Mouse (Mus musculus): ENCODE measurements around the gene Jak1. TPM values are rescaled to one million over a fixed set of nuclear protein-coding genes. Genes with fewer than 3 reads are reported as not detected.
A peak's percentile ranks its signal among the peaks of the same experiment; 100 is the strongest.

The Jak1 gene
- polyA plus RNA-seq (2014; fragmentation: Nextera tagmentation; extraction: Ambion mirVana): 62.9 and 68.0 TPM in 2 replicates

DNA sequence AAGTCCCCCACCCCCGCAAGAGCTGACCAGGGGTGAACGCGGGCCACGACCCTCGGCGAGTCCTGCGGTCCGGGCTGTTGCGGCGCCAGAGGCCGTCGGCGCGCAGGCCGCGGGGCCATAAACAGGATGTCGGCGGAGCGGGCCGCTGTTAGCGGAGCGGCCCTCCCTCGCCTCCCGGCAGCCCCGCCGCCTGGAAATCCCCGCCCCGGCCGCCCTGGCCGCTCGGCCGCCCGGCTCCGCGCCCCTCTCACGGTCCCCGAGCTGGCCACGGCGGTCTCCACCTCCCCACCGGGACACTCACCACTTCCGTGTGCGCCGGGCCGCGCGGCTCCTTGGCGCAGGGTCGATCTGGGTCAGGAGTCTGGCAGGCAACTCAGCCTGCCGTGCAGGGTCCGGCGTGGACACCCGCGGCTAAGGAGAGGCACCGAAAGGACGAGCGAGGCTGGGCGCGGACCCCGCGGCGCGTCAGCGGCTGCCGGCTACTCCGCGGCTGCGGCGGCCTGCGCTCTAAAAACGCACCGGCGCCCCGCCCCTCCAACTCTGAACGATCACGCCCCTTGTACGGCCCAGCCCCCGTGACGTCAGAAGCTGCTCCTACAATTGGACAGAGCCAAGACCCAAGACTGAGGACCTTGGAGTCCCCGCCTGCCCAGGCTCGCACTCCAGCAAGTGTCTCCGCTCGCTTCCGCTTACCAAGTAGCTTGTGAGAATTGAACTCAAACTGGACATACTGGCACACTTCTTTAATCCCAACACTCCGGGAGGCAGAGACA lies at the start of gene Jak1:
Gene Jak1, minus strand, starts transcription at position 542 of the 773 bp plus-strand sequence.
- H3K9me3 ChIP-seq (ENCODE audit: control insufficient read depth, low read length): no peaks in the 10 kb centered on the region

DNA sequence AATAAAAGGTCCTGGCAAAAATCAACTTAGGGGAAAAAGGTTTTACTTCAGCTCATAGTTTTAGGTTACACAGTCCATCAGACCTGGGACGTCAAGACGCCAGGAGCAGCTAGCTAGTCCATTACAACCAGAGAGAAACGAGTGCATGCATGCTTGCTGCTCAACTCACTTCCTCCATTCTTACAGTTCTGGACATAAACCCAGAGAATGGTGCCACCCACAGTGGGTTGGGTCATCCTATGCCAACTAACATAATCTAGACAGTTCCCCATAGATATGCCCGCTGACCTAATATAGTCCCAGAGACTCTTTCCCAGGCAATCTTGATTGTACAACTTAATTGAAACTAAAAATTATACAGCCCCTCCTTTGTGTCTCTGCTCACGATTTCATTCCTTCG lies 47.0 kb upstream of the Jak1 start:
- ATAC-seq (ENCODE audit: low FRiP score): no peak
- no peaks in the 10 kb centered on the region for H3K27me3 ChIP-seq (ENCODE audit: control insufficient read depth, insufficient read depth, low read length)

More for the DNA sequence above, at the start of gene Jak1:
- peak; percentile 99 for ATAC-seq (ENCODE audit: low FRiP score)
- Histone ChIP-seq H3K9ac (ENCODE audit: low read depth, low read length) (peak within 1 kb of the TSS; percentile 86), H3K4me2 (replicated peaks; ENCODE audit: low read depth, low read length) (peak within 1 kb of the TSS; percentile 74), H3K36me3 (ENCODE audit: control insufficient read depth, insufficient read depth, low read length) (no peaks in the 10 kb centered on the region), H3K4me1 (replicated peaks; ENCODE audit: control insufficient read depth, insufficient read depth, low read length) (no peaks in the 10 kb centered on the region), H3K27ac (ENCODE audit: low read depth, low read length) (peak within 1 kb of the TSS; percentile 72), H3K27me3 (ENCODE audit: control insufficient read depth, insufficient read depth, low read length) (no peaks in the 10 kb centered on the region), H3K4me3 (ENCODE audit: low read depth, low read length) (peak within 1 kb of the TSS; percentile 93)
- under 1% methylated on average over 79 of the region's 84 CpGs for WGBS
- peak; percentile 97 for DNase-seq (ENCODE audit: low spot score)

DNA sequence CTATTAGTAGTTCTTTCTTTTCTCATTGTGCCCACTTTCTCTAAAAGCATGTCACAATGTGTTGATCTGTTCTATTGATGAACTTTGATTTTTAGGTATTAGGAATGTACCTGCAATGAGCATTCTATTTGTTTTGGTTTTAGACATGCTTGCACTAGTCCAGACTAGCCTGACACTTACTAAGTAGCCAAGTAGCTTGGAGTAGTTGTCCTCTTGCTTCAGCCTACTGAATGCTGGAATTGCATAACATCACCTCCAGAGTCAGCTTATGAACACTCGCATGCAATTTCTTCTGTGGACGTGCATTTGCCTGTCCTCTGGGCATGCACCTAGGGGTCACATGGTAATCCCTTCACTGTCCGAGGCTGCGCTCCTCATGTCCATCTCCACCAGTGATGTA lies 43.1 kb upstream of the Jak1 start:
- Histone ChIP-seq H3K4me2 (replicated peaks; ENCODE audit: low read depth, low read length) (no peak overlapping the region), H3K27me3 (ENCODE audit: control insufficient read depth, insufficient read depth, low read length) (no peaks in the 10 kb centered on the region), H3K4me3 (ENCODE audit: low read depth, low read length) (no peak overlapping the region), H3K4me1 (replicated peaks; ENCODE audit: control insufficient read depth, insufficient read depth, low read length) (no peaks in the 10 kb centered on the region), H3K27ac (ENCODE audit: low read depth, low read length) (no peak overlapping the region), H3K9me3 (ENCODE audit: control insufficient read depth, low read length) (no peaks in the 10 kb centered on the region), H3K36me3 (ENCODE audit: control insufficient read depth, insufficient read depth, low read length) (no peaks in the 10 kb centered on the region), H3K9ac (ENCODE audit: low read depth, low read length) (no peak overlapping the region)
- no peak for DNase-seq (ENCODE audit: low spot score)
- 83% methylated on average over 4 of the region's 4 CpGs for WGBS
- no peak for ATAC-seq (ENCODE audit: low FRiP score)

More for the DNA sequence above, 47.0 kb upstream of the Jak1 start:
- H3K27ac ChIP-seq (ENCODE audit: low read depth, low read length): no peak overlapping the region
- no peaks in the 10 kb centered on the region for H3K36me3 ChIP-seq (ENCODE audit: control insufficient read depth, insufficient read depth, low read length)
- H3K9me3 ChIP-seq (ENCODE audit: control insufficient read depth, low read length): no peaks in the 10 kb centered on the region
- H3K4me3 ChIP-seq (ENCODE audit: low read depth, low read length): no peak overlapping the region
- no peaks in the 10 kb centered on the region for H3K4me1 ChIP-seq (replicated peaks; ENCODE audit: control insufficient read depth, insufficient read depth, low read length)
- no peak for DNase-seq (ENCODE audit: low spot score)
- WGBS: 82% methylated on average over 6 of the region's 6 CpGs
- no peak overlapping the region for H3K9ac ChIP-seq (ENCODE audit: low read depth, low read length)
- H3K4me2 ChIP-seq (replicated peaks; ENCODE audit: low read depth, low read length): no peak overlapping the region

DNA sequence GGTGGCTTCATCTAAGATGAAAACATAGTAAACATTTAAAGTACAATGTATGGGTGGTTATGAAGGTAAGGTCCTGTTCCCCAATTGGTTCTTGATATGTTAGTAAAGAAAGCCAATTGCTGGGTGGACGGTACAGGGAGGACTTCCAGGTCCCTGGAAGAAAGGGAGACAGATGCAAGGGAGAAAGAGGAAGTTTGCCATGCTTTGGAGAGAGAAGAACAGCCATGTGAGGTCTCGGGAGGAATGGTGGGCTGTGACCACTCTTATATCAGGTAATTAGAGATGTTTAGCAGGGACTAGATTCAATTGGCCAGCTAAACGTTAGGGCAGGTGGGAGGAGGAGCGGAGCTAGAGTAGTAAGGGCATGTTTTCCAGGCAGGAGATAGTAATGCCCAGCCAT lies 42.2 kb upstream of the Jak1 start:
- Histone ChIP-seq H3K27me3 (ENCODE audit: control insufficient read depth, insufficient read depth, low read length) (no peaks in the 10 kb centered on the region), H3K9me3 (ENCODE audit: control insufficient read depth, low read length) (no peaks in the 10 kb centered on the region), H3K9ac (ENCODE audit: low read depth, low read length) (no peak overlapping the region), H3K4me3 (ENCODE audit: low read depth, low read length) (no peak overlapping the region), H3K36me3 (ENCODE audit: control insufficient read depth, insufficient read depth, low read length) (no peaks in the 10 kb centered on the region), H3K4me1 (replicated peaks; ENCODE audit: control insufficient read depth, insufficient read depth, low read length) (no peaks in the 10 kb centered on the region), H3K4me2 (replicated peaks; ENCODE audit: low read depth, low read length) (no peak overlapping the region), H3K27ac (ENCODE audit: low read depth, low read length) (no peak overlapping the region)
- DNase-seq (ENCODE audit: low spot score) (no peak), ATAC-seq (ENCODE audit: low FRiP score) (no peak)
- 84% methylated on average over 4 of the region's 4 CpGs for WGBS

DNA sequence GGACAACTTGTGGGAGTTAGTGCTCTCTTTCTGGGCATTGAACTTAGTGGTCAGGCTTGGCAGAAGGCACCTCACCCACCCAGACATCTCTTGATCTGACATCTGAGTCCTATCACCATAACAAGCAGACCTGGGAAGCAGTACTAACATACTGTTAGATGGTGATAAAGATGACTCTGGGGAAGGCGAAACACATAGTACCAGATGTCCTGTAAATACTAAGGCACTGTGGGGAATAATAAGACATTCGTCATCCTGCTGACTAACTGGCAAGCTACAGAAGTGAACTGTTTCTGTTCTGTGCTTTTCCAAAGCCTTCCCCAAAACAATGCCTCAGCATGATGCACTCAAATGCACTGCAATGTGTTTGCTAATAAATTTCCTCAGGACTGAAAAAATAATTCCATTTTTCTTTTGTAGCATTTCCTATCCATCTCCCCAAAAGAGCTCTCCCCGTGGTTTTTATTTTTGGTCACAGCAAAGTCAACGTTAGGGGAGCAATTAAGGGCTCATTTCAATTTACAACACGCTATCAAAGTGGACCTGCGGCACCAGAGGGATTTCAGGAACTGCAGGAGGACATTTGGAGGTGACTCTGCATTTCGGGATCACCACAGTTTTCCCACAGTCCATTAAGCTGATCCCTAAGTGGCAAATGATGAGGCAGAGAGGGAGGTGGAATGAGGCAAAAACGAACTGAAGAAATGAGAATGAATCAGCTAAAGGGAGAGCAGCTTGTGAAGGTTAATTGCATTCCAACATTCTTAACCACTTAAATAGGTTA lies 41.2 kb upstream of the Jak1 start:
- no peak overlapping the region for H3K4me3 ChIP-seq (ENCODE audit: low read depth, low read length)
- H3K27me3 ChIP-seq (ENCODE audit: control insufficient read depth, insufficient read depth, low read length): no peaks in the 10 kb centered on the region
- 59% methylated on average over 8 of the region's 8 CpGs for WGBS
- H3K9me3 ChIP-seq (ENCODE audit: control insufficient read depth, low read length): no peaks in the 10 kb centered on the region
- ATAC-seq (ENCODE audit: low FRiP score) (no peak), DNase-seq (ENCODE audit: low spot score) (no peak)
- no peak overlapping the region for H3K9ac ChIP-seq (ENCODE audit: low read depth, low read length)
- H3K4me1 ChIP-seq (replicated peaks; ENCODE audit: control insufficient read depth, insufficient read depth, low read length): no peaks in the 10 kb centered on the region
- no peak overlapping the region for H3K4me2 ChIP-seq (replicated peaks; ENCODE audit: low read depth, low read length)
- no peaks in the 10 kb centered on the region for H3K36me3 ChIP-seq (ENCODE audit: control insufficient read depth, insufficient read depth, low read length)
- no peak overlapping the region for H3K27ac ChIP-seq (ENCODE audit: low read depth, low read length)

DNA sequence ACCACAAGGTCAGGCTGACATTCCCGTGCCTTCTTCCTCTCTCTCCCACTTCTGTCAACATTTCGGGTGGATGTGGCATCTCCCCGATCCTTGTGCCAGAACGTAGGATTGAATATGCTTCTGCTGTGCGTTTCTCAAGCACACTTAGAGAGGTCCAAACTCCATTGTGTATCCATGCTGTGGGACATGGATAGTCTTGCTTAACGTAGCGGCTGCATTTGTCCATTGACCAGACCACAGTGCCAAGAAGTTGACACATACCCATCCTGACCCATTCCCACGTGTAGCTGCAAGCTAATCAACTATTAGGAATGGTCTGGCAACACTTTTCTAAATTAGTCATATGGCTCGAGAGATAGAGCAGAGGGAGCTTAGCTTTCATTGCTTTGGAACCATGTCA lies 40.0 kb upstream of the Jak1 start:
- no peaks in the 10 kb centered on the region for H3K36me3 ChIP-seq (ENCODE audit: control insufficient read depth, insufficient read depth, low read length)
- no peak overlapping the region for H3K27ac ChIP-seq (ENCODE audit: low read depth, low read length)
- H3K9me3 ChIP-seq (ENCODE audit: control insufficient read depth, low read length): no peaks in the 10 kb centered on the region
- H3K27me3 ChIP-seq (ENCODE audit: control insufficient read depth, insufficient read depth, low read length): no peaks in the 10 kb centered on the region
- no peak overlapping the region for H3K4me3 ChIP-seq (ENCODE audit: low read depth, low read length)
- DNase-seq (ENCODE audit: low spot score) (no peak), ATAC-seq (ENCODE audit: low FRiP score) (no peak)
- WGBS: 90% methylated on average over 9 of the region's 9 CpGs
- H3K4me1 ChIP-seq (replicated peaks; ENCODE audit: control insufficient read depth, insufficient read depth, low read length): no peaks in the 10 kb centered on the region
- H3K4me2 ChIP-seq (replicated peaks; ENCODE audit: low read depth, low read length): no peak overlapping the region
- no peak overlapping the region for H3K9ac ChIP-seq (ENCODE audit: low read depth, low read length)

DNA sequence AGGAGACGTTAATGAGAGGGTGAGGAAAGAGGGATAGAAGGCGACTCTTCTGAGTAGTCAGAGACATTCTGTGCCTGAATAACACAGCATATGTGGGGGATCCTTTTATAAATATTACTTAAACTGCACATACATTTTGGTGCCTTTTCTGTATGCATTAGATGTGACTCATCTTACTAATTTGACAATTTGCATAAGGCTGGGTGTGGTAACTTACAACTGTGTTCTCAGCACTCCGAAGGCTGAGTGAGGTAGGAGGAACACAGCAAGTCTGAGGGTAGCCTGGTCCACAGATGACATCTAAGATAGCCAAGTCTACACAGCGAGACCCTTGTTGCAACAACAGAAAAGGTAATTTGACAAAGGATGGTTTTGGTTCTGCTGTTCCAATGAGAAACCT lies 39.0 kb upstream of the Jak1 start:
- Histone ChIP-seq H3K4me3 (ENCODE audit: low read depth, low read length) (no peak overlapping the region), H3K9me3 (ENCODE audit: control insufficient read depth, low read length) (no peaks in the 10 kb centered on the region), H3K27ac (ENCODE audit: low read depth, low read length) (no peak overlapping the region), H3K27me3 (ENCODE audit: control insufficient read depth, insufficient read depth, low read length) (no peaks in the 10 kb centered on the region), H3K4me2 (replicated peaks; ENCODE audit: low read depth, low read length) (no peak overlapping the region), H3K36me3 (ENCODE audit: control insufficient read depth, insufficient read depth, low read length) (no peaks in the 10 kb centered on the region), H3K9ac (ENCODE audit: low read depth, low read length) (no peak overlapping the region), H3K4me1 (replicated peaks; ENCODE audit: control insufficient read depth, insufficient read depth, low read length) (no peaks in the 10 kb centered on the region)
- ATAC-seq (ENCODE audit: low FRiP score) (no peak), DNase-seq (ENCODE audit: low spot score) (no peak)
- 89% methylated on average over 4 of the region's 4 CpGs for WGBS

DNA sequence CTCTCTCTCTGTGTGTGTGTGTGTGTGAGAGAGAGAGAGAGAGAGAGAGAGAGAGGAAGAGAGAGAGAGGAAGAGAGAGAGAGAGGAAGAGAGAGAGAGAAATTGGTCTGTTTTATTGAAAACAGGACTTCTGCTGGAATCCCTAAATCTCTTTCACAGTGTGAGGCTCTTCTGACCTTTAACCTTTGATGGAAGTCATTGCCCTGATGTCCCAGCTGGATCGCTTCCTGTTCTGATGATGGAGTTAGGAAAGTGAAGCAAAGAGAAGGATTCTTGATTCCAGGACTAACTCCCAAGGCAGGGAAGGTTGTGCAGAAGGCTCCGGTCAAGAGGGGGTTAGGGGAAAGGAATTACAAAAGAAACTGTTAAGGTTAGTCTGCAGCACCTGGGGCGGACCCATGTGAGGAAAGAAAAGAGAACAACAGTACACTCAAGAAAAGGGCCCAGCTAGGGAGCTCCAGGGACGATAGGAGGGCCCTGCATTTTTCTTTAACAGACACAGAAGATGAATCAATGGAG lies 35.4 kb upstream of the Jak1 start:
- Histone ChIP-seq H3K9ac (ENCODE audit: low read depth, low read length) (no peak overlapping the region), H3K9me3 (ENCODE audit: control insufficient read depth, low read length) (no peaks in the 10 kb centered on the region), H3K27me3 (ENCODE audit: control insufficient read depth, insufficient read depth, low read length) (no peaks in the 10 kb centered on the region), H3K27ac (ENCODE audit: low read depth, low read length) (no peak overlapping the region), H3K4me2 (replicated peaks; ENCODE audit: low read depth, low read length) (no peak overlapping the region), H3K36me3 (ENCODE audit: control insufficient read depth, insufficient read depth, low read length) (no peaks in the 10 kb centered on the region), H3K4me3 (ENCODE audit: low read depth, low read length) (no peak overlapping the region), H3K4me1 (replicated peaks; ENCODE audit: control insufficient read depth, insufficient read depth, low read length) (no peaks in the 10 kb centered on the region)
- 60% methylated on average over 4 of the region's 4 CpGs for WGBS
- DNase-seq (ENCODE audit: low spot score): no peak
- no peak for ATAC-seq (ENCODE audit: low FRiP score)

Data from hindbrain, embryonic 11.5 days (tissue).